Mouse (Mus musculus) heart, postnatal 0 days (tissue): ENCODE measurements around the gene Il12rb1.

Experiments used
- CTCF ChIP-seq: IDR thresholded peaks from 2 replicates; pipeline ENCODE4 v1.5.1; 2016; ENCODE audit warnings: antibody characterized with exemption, control low read depth, low read depth
- EP300 ChIP-seq: IDR thresholded peaks from 2 replicates; pipeline ENCODE4 v1.6.1; 2016; ENCODE audit warnings: antibody characterized with exemption, low read depth

DNA sequence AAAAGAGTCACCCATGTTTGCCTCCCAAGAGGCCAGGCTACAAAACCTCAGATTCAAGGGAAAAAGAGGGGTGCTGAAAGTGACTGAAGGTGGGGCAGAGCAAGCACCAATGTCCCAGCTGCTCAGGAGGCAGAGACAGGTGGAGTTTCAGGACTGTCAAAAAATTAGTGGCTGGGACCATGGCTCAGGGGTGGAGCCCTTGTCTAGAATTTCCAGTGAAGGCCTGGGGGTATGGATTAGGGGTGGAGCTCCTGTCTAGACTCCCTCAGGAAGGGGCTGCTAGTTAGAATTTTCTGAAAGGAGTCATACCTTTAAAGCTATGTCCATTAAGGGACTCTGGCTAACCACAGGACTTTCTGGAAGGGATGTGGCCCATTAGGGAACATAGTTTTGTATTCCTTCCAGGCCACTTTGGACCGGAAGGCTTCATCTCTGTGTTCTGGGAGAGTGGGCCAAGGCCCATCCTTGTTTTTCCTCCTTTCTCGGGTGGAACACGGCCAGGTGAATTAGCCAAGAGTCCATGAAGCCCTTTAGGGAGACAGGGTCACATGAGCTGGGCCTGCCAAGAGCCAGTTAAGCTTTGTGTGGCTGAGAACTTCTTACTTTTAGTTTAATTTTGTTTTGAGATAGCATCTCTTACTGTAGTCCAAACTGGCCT is 41.2 kb downstream of the Il12rb1 start:
- TF ChIP-seq CTCF = no peak
- TF ChIP-seq EP300 = no peak
